ENCODE assay signal across 9 mouse cellular contexts in genomic region chr8:47435861-47436260, GRCm38 (mm10).
"Had no signal": no experiment of that assay in that cellular context is flagged by ENCODE, and none has a peak within 500 bp of the region (broad histone marks: within the 10 kb centered on the region; RNA-seq: fewer than 3 reads in every experiment).

No protein-coding gene starts in this region.

- H3K4me3 ChIP-seq: kidney, embryonic 15.5 days; limb, embryonic 13.5 days had no signal

- H3K27ac ChIP-seq: kidney, embryonic 15.5 days; limb, embryonic 13.5 days; liver, embryonic 14.5 days had no signal

- H3K9ac ChIP-seq: kidney, embryonic 15.5 days; limb, embryonic 13.5 days; liver, embryonic 14.5 days had no signal

- H3K36me3 ChIP-seq: kidney, embryonic 15.5 days; limb, embryonic 13.5 days had no signal

- H3K4me2 ChIP-seq: kidney, embryonic 15.5 days; limb, embryonic 13.5 days; midbrain, embryonic 11.5 days had no signal

- H3K9me3 ChIP-seq: kidney, embryonic 15.5 days; limb, embryonic 13.5 days had no signal

- DNase-seq: kidney, adult 2 months; kidney, postnatal 14 days; left cerebral cortex, postnatal 4 days; thymus, adult 2 months; thymus, postnatal 36 days had no signal

- H3K27me3 ChIP-seq: kidney, embryonic 15.5 days; limb, embryonic 13.5 days had no signal
